Mouse (Mus musculus) retina, embryonic 14.5 days (tissue): Measurements from ENCODE around the gene Stk38.
"Not testable (repeated sequence)": the region's sequence is repeated elsewhere in the genome, so short reads cannot be mapped to it uniquely, and the experiment has no call there.

Source experiments
- DNase-seq: peaks from one replicate; pipeline ENCODE4 v3.0.0-alpha.2; 2015; ENCODE audit warnings: low spot score

Stk38 gene

GRCm38 (mm10) chr17:29035506-29035905 is 27.7 kb upstream of the Stk38 start:
- no peak for DNase-seq

GRCm38 (mm10) chr17:29034264-29034663 is 26.5 kb upstream of the Stk38 start:
- no peak for DNase-seq

GRCm38 (mm10) chr17:29033569-29034061 is 25.8 kb upstream of the Stk38 start:
- DNase-seq: no peak

DNA sequence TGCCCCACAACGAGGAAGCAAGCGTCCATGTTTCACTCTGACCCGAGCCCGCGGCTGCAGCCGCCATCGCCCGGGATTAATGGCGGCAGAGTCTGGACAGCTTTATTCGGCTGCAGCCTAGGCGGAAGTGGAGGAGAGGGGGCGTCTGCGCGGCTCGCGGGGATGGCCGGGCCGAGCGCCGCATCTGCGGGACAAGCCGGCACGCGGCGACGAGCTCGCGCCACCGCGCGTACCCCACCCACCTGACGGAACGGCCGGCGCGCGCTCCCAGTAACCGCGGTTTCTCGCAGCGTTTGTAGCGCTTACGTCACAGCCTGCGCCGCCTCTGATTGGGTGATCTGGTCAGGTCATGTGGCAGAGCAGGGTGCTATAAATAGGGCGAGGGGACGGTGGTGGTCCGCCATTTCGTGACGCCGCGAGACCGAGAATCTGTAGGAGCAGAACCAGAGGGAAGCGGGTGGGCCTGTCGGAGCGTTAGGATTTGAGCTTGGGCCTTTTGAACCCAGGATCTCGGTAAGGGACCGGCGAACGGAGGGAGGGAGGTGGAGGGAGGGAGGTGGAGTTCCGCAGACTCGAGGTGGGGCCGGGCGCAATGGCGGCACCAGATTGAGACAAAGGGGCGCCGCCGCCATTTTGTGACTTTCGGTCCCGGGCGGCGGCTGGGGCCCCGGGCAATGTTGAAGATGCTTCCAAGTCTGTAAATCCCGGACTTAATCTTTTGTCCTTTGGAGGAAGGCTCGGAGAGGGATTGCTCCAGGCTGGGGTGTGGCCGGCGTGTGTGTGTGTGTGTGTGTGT is 24.7 kb upstream of the Stk38 start, which contains the start of gene Srsf3:
Srsf3 (plus strand) TSS at position 355 of the 796 bp plus-strand sequence.
- peak; percentile 100 for DNase-seq

GRCm38 (mm10) chr17:29031771-29032273 is 24.0 kb upstream of the Stk38 start:
- no peak for DNase-seq

- DNase-seq: not testable (repeated sequence)
Measured at GRCm38 (mm10) chr17:29031085-29031711, 23.4 kb upstream of the Stk38 start.

DNA sequence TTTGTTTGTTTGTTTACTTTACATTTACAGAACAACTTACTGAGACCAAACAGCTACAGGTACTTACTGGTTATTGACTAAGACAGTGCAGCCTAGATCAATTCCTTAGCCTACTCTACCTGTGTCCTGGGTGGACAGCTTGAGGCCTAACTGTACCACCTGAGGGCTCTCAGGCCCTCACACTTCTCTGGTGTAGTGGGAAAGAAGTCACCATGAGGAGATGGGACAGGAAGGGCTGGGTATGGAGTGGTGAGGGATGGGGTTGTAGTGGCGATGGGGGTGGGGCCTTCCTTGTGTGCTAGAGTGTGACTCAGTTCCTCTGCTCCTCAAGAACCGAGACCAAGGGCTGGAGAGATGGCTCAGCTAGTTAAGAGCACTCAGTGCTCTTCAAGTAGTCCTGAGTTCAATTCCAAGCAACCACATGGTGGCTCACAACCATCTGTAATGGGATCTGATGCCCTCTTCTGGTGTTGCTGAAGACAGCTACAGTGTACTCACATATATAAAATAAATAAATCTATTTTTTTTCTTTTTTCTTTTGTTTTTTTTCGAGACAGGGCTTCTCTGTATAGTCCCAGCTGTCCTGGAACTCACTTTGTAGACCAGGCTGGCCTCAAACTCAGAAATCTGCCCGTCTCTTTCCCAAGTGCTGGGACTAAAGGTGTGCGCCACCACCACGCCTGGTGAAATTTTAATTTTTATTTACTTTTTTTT is 22.7 kb upstream of the Stk38 start:
- DNase-seq: no peak

GRCm38 (mm10) chr17:29026652-29027356 is 19.0 kb upstream of the Stk38 start:
- no peak for DNase-seq

- DNase-seq: no peak
Measured at GRCm38 (mm10) chr17:29024896-29025565, 17.2 kb upstream of the Stk38 start.

DNA sequence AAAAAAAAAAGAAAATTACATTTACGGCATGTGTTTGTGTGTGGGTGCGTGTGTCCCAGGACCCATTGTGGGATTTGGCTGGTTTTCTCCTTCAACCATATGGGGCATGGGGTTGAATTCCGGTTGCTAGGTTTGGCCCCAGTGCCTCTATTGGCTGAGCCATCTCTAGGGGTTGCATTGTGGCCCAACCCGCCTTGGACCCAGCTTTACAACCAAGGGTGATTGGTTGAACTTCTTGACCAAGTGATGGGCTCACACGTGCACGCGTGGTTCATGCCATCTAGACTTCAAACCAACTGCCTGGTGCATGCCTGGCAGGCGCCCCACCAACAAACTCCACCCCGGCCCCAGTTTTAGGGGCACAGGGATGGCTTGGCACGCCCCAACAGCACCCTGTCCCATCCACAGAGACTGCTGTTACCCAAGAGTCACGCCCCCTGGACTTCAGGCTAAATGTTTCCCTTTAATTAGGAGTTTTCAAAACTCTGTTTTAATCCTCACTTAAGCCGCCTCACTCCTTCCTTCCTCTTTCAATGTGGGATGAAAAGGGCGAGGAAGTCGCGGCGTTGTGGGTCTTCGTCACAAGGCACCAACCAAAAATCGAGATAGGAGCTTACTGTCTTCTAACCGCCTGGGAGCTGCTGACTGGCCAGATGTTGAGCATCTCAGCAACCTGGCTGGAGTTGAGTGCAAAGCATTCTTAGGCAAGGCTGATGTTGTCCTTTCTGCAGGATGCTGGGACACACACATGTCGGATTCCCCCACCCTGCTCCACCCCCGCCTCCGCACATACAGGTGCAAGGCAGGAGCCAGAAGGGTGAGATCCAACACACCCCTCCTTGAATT is 16.5 kb upstream of the Stk38 start:
- DNase-seq: no peak

- DNase-seq: no peak
Measured at GRCm38 (mm10) chr17:29023346-29023745, 15.6 kb upstream of the Stk38 start.

GRCm38 (mm10) chr17:29022230-29022819 is 14.5 kb upstream of the Stk38 start:
- DNase-seq: peak; percentile 56

- no peak for DNase-seq
Measured at GRCm38 (mm10) chr17:29020444-29020843, 12.6 kb upstream of the Stk38 start.

DNA sequence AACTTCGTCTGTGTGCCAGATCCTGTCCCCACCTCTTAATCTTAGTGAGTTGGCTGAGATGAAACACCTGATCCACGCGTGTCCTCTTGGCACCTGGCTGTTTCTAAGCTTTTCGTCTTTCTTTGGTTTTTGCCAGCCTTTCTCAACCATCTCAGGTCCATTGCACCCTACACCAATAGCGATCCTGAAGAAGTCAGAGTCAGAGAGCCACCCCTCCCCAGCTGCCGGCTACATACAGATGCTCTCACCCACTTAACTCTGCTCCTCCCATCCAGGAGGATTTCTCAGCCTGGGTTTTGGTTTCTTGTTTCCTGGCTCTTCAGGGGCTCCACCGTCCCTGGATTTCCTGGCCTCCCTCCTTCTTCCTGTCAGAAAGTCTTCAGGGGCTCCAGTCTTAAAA is 11.6 kb upstream of the Stk38 start:
- no peak for DNase-seq

DNA sequence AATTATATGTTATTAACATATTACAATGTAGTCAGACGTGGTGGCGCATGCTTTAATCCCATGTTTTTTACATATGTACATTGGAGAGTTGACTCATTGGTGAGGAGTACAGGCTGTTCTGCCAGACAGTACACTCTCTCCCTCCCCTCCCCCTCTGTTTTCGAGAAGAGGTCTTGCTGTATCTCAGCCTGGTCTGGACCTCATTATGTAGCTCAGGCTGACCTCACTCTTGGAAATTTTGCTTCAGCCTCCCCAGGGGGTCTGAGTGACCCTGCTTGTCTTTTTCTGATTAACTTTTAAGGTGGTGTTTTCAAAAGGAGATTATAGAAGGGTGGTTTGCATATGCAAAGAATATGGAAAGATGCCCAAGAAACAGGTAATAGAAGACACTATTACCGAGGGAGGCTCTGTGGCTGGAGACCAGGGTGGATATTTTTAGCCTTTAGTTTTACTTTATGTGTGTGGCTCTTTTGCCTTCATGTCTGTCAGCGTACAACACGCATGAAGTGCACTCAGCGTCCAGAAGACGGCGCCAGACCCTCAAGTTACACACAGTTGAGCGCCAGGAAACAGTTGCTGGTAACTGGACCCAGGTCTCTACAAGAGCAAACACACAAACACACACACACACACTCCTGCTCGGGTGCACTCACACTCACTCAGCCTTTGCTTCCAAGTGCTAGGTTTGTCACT is 10.6 kb upstream of the Stk38 start:
- no peak for DNase-seq

DNA sequence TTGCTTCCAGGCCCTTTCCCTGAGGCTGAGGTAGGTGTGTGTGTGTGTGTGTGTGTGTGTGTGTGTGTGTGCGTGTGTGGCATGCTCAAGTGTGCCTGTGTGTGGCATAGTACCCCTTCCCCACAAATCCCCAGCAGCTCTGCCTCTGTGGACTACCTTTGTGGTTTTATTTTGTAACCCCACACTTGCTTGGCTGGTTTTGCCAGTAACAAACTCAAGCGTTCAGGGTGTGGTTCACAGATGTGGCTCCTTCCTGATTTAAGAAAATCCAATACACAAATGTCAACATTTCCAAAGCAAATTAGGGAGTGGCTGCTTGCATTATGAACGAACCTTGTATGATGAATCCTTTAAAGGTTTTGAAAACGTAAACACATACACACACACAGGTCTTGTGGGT is 8.9 kb upstream of the Stk38 start:
- no peak for DNase-seq

DNA sequence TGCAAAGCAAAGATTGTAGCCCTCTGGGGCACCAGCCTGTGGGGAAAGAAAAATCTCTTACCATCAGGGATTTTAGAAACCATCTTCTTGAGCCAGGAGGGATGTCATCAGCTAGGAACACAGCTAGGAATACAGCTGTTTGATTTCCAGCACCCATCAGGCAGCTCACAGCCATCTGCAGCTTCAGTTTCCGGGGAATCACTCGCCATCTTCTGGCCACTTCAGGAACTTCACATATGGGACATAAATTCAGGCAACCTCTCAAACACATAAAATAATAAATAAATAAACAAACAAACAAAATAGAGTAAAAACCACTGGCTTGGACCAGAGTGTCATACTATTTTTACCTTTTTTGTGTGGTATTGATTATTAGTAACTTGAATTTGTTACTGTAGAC is 7.8 kb upstream of the Stk38 start:
- peak; percentile 61 for DNase-seq

- DNase-seq: no peak
Measured at GRCm38 (mm10) chr17:29014235-29014634, 6.4 kb upstream of the Stk38 start.

- DNase-seq: no peak
Measured at GRCm38 (mm10) chr17:29009181-29009580, 1.4 kb upstream of the Stk38 start.

DNA sequence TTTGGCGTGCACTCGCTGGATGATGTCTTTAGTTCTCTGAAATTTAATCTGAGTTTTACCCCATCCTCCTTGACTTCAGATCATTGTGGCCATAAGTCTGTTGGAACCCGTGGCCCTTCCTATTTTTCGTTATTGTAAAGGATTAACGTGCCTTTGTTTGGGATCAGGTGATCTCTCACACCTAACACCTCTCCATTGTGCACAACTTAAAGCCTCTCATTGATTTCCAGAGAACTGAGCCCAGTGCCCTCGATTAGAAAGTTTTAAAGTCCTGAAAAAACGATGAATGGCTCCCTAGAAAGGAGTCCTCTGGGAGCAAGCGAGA is 493 bp upstream of the Stk38 start:
- no peak for DNase-seq
